Mouse (Mus musculus): ENCODE results near the gene Rab3il1.

Rab3il1 gene

GRCm38 (mm10) chr19:10001206-10001969 is at the start of gene Rab3il1, which contains the start of gene Best1:
TSS of gene Rab3il1 (plus strand) at chr19:10001669.
TSS of gene Best1 (minus strand) at chr19:10001633.
- 80% methylated on average over 7 of the region's 7 CpGs for WGBS

DNA sequence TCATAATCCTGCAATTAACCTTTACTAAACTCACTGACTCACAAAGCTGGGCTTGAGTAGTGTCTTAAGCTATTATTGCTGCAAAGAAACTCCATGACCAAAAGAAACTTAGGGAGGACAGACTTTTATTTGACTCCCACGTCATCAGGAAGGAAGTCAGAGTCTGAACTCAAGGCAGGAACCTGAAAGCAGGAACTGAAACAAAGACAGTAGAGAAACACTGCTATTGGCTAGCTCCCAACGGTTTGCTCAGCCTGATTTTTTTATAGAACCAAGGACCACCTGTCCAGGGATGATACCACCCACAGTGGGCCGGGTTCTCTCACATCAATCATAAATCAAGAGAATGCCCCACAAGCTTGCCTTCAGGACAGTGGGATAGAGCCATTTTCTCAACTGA is 49.1 kb upstream of the Rab3il1 start:
- 76% methylated on average over 3 of the region's 3 CpGs for WGBS

GRCm38 (mm10) chr19:9952912-9953311 is 48.6 kb upstream of the Rab3il1 start:
- 83% methylated on average over 3 of the region's 3 CpGs for WGBS

- 30% methylated on average over 7 of the region's 7 CpGs for WGBS
Observed at GRCm38 (mm10) chr19:9954055-9954810, 47.2 kb upstream of the Rab3il1 start.

GRCm38 (mm10) chr19:9954811-9955202 is 46.7 kb upstream of the Rab3il1 start:
- 34% methylated on average over 5 of the region's 5 CpGs for WGBS

DNA sequence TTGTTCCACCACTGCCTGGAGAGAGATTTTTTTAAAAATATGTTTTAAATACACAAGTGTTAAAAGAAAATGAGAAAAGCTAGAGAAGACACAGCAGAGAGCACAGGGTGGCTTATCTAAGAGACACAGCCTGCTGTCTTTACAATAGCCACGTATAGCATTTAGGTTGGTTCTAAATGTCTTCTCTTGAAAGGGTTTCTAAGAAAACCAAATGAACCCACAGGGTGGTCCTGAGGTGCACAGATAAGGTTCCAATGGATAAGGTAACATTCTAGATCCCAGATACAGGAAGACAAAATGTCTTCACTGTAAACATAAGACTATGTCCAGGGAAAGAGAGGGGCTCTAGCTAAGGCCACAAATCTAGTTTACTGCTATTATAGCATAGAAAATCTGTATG is 46.0 kb upstream of the Rab3il1 start:
- WGBS: 66% methylated on average over 1 of the region's 1 CpGs

GRCm38 (mm10) chr19:9956624-9957388 is 44.7 kb upstream of the Rab3il1 start:
- 84% methylated on average over 4 of the region's 4 CpGs for WGBS

DNA sequence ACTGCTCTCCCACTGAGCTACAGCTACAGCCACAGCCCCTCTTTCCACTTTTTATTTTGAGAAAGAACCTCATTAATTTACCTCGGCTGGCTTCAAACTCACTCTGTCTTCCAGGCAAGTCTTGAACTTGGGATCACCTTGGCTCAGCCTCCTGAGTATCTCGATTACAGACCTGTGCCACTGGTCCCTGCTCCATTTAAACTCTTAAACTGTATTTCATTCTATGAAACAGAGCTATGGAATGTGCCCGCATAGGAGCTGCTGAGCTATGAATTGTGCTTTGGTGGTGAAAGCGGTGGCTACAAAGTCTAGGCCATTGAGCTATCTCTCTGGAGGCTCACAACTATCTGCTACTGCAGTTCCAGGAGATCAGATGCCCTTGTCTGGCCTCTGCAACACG is 43.5 kb upstream of the Rab3il1 start:
- 91% methylated on average over 5 of the region's 5 CpGs for WGBS

DNA sequence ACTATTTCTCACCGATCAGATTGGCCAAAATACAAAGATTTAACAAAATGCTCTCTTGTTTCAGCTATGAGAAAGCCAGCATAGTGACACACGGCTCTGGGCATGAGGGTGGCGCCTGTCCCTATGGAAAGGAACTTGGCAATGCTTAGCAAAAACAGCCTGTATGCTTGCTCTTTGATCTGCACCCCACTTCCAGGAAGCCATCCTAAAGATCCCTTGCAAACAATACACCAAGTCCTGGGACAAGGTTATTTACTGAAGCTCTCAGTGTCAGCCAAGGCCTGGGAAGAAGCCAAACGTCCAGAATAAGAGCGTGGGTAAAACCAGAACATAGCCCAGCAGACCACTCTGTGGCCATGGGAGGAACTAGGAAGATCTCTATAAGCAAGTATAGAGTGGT is 40.7 kb upstream of the Rab3il1 start:
- WGBS: 57% methylated on average over 5 of the region's 5 CpGs

GRCm38 (mm10) chr19:9964205-9964916 is 37.1 kb upstream of the Rab3il1 start:
- WGBS: 24% methylated on average over 7 of the region's 7 CpGs

- 48% methylated on average over 2 of the region's 2 CpGs for WGBS
Observed at GRCm38 (mm10) chr19:9966096-9966867, 35.2 kb upstream of the Rab3il1 start.

- WGBS: 93% methylated on average over 10 of the region's 10 CpGs
Observed at GRCm38 (mm10) chr19:9968081-9968787, 33.2 kb upstream of the Rab3il1 start.

- 46% methylated on average over 2 of the region's 2 CpGs for WGBS
Observed at GRCm38 (mm10) chr19:9974853-9975252, 26.6 kb upstream of the Rab3il1 start.

DNA sequence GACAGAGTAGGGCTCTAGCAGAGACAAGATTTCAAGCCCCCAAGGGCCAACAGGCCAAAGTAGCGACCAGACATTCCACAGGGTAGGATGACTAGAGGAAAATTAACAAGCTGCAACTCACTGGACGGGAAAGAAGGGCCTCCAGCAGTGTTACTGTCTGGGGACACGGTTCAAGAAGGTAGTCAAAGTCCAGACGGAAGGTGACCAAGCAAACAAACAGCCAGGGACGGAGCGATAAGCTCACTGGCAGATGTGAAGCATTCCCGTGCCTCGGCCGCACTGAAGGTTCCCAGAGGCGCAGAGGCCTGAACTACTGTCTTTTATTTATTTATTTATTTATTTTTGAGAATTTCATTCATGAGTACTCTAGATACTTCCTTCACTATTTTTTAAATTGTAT is 24.4 kb upstream of the Rab3il1 start:
- 97% methylated on average over 10 of the region's 10 CpGs for WGBS

DNA sequence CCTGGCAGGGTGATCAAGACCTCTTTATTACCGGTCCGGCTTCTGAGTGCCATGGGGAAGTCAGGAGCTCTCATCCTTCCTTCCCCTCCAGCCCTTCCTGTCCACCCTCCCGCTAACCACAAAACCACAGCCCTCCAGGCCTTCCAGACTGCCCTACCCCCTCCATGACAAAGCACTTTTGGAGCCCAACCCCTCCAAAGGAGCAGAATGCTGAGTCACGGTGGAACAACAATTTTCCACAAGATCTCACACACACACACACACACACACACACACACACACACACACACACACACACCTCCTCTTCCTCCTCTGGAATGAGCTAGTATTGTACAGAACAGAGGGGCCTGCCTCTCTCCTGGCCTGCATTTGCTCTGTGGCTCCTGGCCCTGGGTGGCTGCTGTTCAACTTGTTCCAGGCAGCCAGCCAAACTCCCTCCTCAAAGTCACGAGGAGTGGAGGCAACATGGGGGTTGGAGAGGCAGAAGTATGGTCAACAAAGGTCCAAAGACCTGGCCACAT is 23.0 kb upstream of the Rab3il1 start:
- 25% methylated on average over 5 of the region's 5 CpGs for WGBS

GRCm38 (mm10) chr19:9979156-9979555 is 22.3 kb upstream of the Rab3il1 start:
- 42% methylated on average over 2 of the region's 2 CpGs for WGBS

DNA sequence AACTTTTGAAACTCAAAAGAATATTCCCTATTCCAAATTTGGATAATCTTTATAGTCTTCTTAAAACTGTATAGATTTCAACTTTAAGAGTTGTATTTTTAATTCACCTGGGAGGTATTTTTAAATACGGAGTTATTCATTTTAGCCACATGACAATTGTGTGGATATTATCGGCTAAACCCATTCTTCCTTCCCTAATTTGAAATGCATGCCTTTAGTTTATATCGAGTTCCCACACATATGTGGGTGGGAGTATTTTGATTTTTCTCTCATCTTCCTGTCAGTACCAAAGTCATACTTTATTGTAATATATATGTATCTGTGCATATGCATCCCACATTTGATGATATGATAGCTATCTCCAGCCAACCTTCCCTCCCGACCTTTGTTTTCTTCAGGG is 21.2 kb upstream of the Rab3il1 start, which contains the start of gene Fth1:
TSS of gene Fth1 (plus strand) at position 341 of the 400 bp plus-strand sequence.
- 73% methylated on average over 4 of the region's 4 CpGs for WGBS

- 71% methylated on average over 4 of the region's 4 CpGs for WGBS
Observed at GRCm38 (mm10) chr19:9981621-9982020, 19.8 kb upstream of the Rab3il1 start.

- under 1% methylated on average over 59 of the region's 59 CpGs for WGBS
Observed at GRCm38 (mm10) chr19:9982151-9982851, 19.2 kb upstream of the Rab3il1 start.
